Mouse (Mus musculus) bone marrow macrophage, adult 2 months (primary cell): ENCODE data around the gene Gpr137c.

Experiments
- CTCF ChIP-seq: IDR thresholded peaks from 2 replicates; pipeline ENCODE4 v1.5.1; 2012; ENCODE audit warnings: low read depth, mild to moderate bottlenecking, low read length, moderate library complexity
- POLR2A ChIP-seq: IDR thresholded peaks from 2 replicates; pipeline ENCODE4 v1.6.1; 2012; ENCODE audit warnings: mild to moderate bottlenecking, low read depth, low read length, borderline replicate concordance

DNA sequence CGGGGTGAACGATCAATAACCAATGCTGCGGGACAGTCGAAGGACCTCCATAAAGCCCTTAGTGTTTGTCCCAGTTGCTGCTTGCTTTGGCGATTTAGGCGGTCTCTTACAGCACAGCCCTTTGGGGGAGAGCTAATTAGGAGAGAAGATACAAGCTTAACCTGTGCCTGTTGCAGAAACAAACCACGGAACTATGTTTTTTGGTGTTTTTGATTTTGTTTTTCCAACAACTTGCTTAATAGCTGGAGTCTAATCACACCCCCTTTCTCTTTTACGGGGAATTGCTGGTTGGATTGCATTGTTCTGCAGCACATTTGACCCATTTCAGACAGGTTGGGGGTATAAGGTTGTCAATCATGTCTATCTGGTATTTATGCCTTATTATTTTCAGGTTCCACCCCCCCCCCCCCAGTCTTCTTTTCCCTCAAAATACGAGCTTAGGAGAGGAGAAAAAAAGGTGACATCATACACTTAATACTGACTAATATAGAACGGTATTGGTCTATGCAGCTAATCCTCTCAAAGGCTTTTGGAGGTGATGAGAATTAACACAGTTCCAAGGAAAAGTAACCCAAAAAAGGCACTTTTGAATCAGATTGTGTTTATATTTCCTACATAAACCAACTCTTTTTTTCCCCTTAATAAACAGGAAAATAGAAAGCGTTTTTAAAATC is 1.6 kb downstream of the Gpr137c start:
- TF ChIP-seq POLR2A = no peak
- no peak for TF ChIP-seq CTCF
